Mouse (Mus musculus) thymus, adult 18-20 months (tissue): ENCODE data around the gene Gm11937.
"Not testable (repeated sequence)": the region's sequence is repeated elsewhere in the genome, so short reads cannot be mapped to it uniquely, and the experiment has no call there.

Experiments used
- DNase-seq, 2 experiments: peaks; one replicate each; pipeline ENCODE4 v3.0.0; 2022; ENCODE audit warnings: mixed read lengths in 2 of 2

Gene Gm11937

GRCm38 (mm10) chr11:99610089-99610488, at the start of gene Gm11937:
Gene Gm11937 (minus strand): TSS chr11:99610189.
- DNase-seq, result not testable (repeated sequence)

GRCm38 (mm10) chr11:99659256-99659655, 49.3 kb upstream of the Gm11937 start:
- no peak for DNase-seq

GRCm38 (mm10) chr11:99658467-99659010, 48.5 kb upstream of the Gm11937 start, which contains the start of gene Gm11563:
Gene Gm11563 (minus strand): TSS chr11:99658960.
- not testable (repeated sequence) for DNase-seq

GRCm38 (mm10) chr11:99657051-99657450, 47.1 kb upstream of the Gm11937 start:
- DNase-seq, result no peak

GRCm38 (mm10) chr11:99650136-99650535, 40.1 kb upstream of the Gm11937 start, which contains the start of gene Gm11555:
Gene Gm11555 (minus strand): TSS chr11:99650236.
- no peak for DNase-seq

GRCm38 (mm10) chr11:99646444-99646843, 36.5 kb upstream of the Gm11937 start:
- no peak for DNase-seq

GRCm38 (mm10) chr11:99644351-99644750, 34.4 kb upstream of the Gm11937 start:
- no peak for DNase-seq

GRCm38 (mm10) chr11:99643635-99644139, 33.7 kb upstream of the Gm11937 start, which contains the start of gene Krtap4-7:
Gene Krtap4-7 (minus strand): TSS chr11:99644089.
- not testable (repeated sequence) for DNase-seq

GRCm38 (mm10) chr11:99640926-99641325, 30.9 kb upstream of the Gm11937 start:
- no peak for DNase-seq

GRCm38 (mm10) chr11:99637086-99637485, 27.1 kb upstream of the Gm11937 start:
- no peak for DNase-seq

GRCm38 (mm10) chr11:99634653-99635134, 24.7 kb upstream of the Gm11937 start, which contains the start of gene Krtap4-2:
Gene Krtap4-2 (minus strand): TSS chr11:99635084.
- DNase-seq, result no peak

- DNase-seq, result no peak
Observed at GRCm38 (mm10) chr11:99633293-99633692, 23.3 kb upstream of the Gm11937 start.

GRCm38 (mm10) chr11:99630890-99631289, 20.9 kb upstream of the Gm11937 start:
- DNase-seq, result no peak

GRCm38 (mm10) chr11:99628138-99628537, 18.1 kb upstream of the Gm11937 start, which contains the start of gene Krtap4-1:
Gene Krtap4-1 (minus strand): TSS chr11:99628238.
- DNase-seq, result no peak

- DNase-seq, result no peak
Observed at GRCm38 (mm10) chr11:99620335-99620734, 10.3 kb upstream of the Gm11937 start, which contains the start of gene Gm11562. Gene Gm11562 (minus strand): TSS chr11:99620435.

GRCm38 (mm10) chr11:99614796-99615363, 4.9 kb upstream of the Gm11937 start, which contains the start of gene Krtap2-4:
Gene Krtap2-4 (minus strand): TSS chr11:99614846.
- DNase-seq, result no peak

GRCm38 (mm10) chr11:99609126-99609525, 863 bp downstream of the Gm11937 start:
- DNase-seq, result no peak

GRCm38 (mm10) chr11:99603208-99603607, 6.8 kb downstream of the Gm11937 start, which contains the start of gene Gm11938:
Gene Gm11938 (minus strand): TSS chr11:99603308.
- DNase-seq, result not testable (repeated sequence)

- DNase-seq, result not testable (repeated sequence)
Observed at GRCm38 (mm10) chr11:99597742-99598141, 12.2 kb downstream of the Gm11937 start, which contains the start of gene Krtap9-3. Gene Krtap9-3 (minus strand): TSS chr11:99598105.

- no peak for DNase-seq
Observed at GRCm38 (mm10) chr11:99590981-99591380, 19.0 kb downstream of the Gm11937 start, which contains the start of gene Krtap1-3. Gene Krtap1-3 (minus strand): TSS chr11:99591339.

- DNase-seq, result no peak
Observed at GRCm38 (mm10) chr11:99585096-99585495, 24.9 kb downstream of the Gm11937 start.

- DNase-seq, result no peak
Observed at GRCm38 (mm10) chr11:99583245-99583704, 26.7 kb downstream of the Gm11937 start, which contains the start of gene Krtap1-4. Gene Krtap1-4 (minus strand): TSS chr11:99583654.

- no peak for DNase-seq
Observed at GRCm38 (mm10) chr11:99581564-99581963, 28.4 kb downstream of the Gm11937 start.
